12 mouse cellular contexts compared by ENCODE assay signal in the genomic region with DNA sequence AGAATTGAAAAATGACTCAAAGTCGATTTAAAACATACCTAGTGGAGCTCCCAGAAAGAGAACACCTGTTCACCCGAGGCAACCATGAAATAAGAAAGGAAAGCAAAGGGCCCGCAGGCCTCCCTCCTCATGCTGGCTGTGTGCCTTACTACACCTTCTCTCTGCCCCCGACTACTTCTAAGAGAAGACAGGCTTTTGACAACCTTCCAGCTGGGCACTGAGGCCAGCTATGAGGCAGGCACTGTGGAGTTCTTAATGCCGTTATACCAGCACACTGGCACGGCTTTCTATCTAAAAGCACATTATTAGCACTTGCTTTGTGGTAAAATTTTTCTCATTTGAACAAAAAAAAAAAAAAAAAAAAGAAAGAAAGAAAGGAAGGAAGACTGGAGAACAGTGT.
"Had no signal": no experiment of that assay in that cellular context is flagged by ENCODE, and none has a peak within 500 bp of the region (broad histone marks: within the 10 kb centered on the region; RNA-seq: fewer than 3 reads in every experiment).

No protein-coding gene starts in this region.

- H3K36me3 ChIP-seq: kidney, embryonic 15.5 days; limb, embryonic 13.5 days; midbrain, embryonic 10.5 days; neural tube, embryonic 13.5 days had no signal

- H3K9ac ChIP-seq: kidney, embryonic 15.5 days; limb, embryonic 13.5 days; liver, embryonic 14.5 days; neural tube, embryonic 13.5 days had no signal

- H3K4me2 ChIP-seq: kidney, embryonic 15.5 days; limb, embryonic 13.5 days; neural tube, embryonic 13.5 days had no signal

- H3K27ac ChIP-seq: kidney, embryonic 15.5 days; limb, embryonic 13.5 days; liver, embryonic 14.5 days; midbrain, embryonic 10.5 days; neural tube, embryonic 13.5 days had no signal

- ATAC-seq: midbrain, embryonic 16.5 days had no signal

- H3K27me3 ChIP-seq: kidney, embryonic 15.5 days; limb, embryonic 13.5 days; neural tube, embryonic 13.5 days had no signal

- H3K4me1 ChIP-seq: kidney, embryonic 15.5 days; limb, embryonic 13.5 days; midbrain, embryonic 10.5 days; neural tube, embryonic 13.5 days had no signal

- H3K9me3 ChIP-seq: kidney, embryonic 15.5 days; limb, embryonic 13.5 days; midbrain, embryonic 10.5 days; neural tube, embryonic 13.5 days had no signal

- H3K4me3 ChIP-seq: kidney, embryonic 15.5 days; limb, embryonic 13.5 days; midbrain, embryonic 10.5 days; neural tube, embryonic 13.5 days had no signal

- DNase-seq: kidney, postnatal 14 days; left cerebral cortex, postnatal 4 days; lung, adult 18-20 months; lung, postnatal 4 days; retina, postnatal 1 day; thymus, postnatal 36 days had no signal
